Mouse (Mus musculus) 416B (cell line): Measurements from ENCODE around the gene Map7d1.
A peak's percentile ranks its signal among the peaks of the same experiment; 100 is the strongest.

Source experiments
- DNase-seq: peaks from one replicate; pipeline ENCODE4 v3.0.0; 2011; ENCODE audit warnings: low read depth

Gene Map7d1

GRCm38 (mm10) chr4:126201514-126202302 is 54.4 kb downstream of the Map7d1 start:
- DNase-seq, result peak; percentile 89

- no peak for DNase-seq
Observed at GRCm38 (mm10) chr4:126200656-126201055, 55.5 kb downstream of the Map7d1 start.

GRCm38 (mm10) chr4:126200036-126200435 is 56.1 kb downstream of the Map7d1 start:
- no peak for DNase-seq

GRCm38 (mm10) chr4:126199556-126199955 is 56.6 kb downstream of the Map7d1 start:
- DNase-seq, result peak; percentile 35

- peak; percentile 90 for DNase-seq
Observed at GRCm38 (mm10) chr4:126197485-126197884, 58.7 kb downstream of the Map7d1 start.

GRCm38 (mm10) chr4:126194916-126195315 is 61.2 kb downstream of the Map7d1 start:
- peak; percentile 89 for DNase-seq

GRCm38 (mm10) chr4:126194216-126194615 is 61.9 kb downstream of the Map7d1 start:
- DNase-seq, result no peak

- no peak for DNase-seq
Observed at GRCm38 (mm10) chr4:126190636-126191035, 65.5 kb downstream of the Map7d1 start.

GRCm38 (mm10) chr4:126187096-126187495 is 69.0 kb downstream of the Map7d1 start:
- DNase-seq, result no peak

GRCm38 (mm10) chr4:126183034-126183433 is 73.1 kb downstream of the Map7d1 start:
- DNase-seq, result no peak
